Mouse (Mus musculus): ENCODE results near the gene Myo3a.

Myo3a gene

GRCm38 (mm10) chr2:22620030-22620429 lies 392.7 kb downstream of the Myo3a start:
- in situ Hi-C loops (cut with MboI; ENCODE audit: unreplicated experiment in 2 of 2), result no loop called here

DNA sequence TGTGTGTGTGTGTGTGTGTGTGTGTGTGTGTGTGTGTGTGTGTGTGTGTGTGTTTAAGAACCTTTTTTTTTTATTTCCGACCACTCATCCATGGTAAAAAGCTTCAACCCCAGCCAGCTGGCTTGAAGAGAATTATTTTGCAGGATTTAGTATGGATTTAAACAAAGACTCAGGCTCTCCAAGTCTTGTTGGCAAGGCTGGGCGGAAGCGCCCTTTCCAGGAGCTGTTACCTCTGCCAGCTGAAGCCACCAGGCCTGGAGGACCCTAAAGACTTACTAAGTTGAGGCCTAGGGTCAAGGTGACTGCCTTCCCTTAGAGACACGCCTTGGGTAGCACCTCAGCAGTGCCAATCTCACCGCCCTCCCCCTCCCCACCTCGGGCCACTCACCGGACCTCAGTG lies 393.2 kb downstream of the Myo3a start:
- in situ Hi-C loops (cut with MboI; ENCODE audit: unreplicated experiment in 2 of 2), result no loop called here

DNA sequence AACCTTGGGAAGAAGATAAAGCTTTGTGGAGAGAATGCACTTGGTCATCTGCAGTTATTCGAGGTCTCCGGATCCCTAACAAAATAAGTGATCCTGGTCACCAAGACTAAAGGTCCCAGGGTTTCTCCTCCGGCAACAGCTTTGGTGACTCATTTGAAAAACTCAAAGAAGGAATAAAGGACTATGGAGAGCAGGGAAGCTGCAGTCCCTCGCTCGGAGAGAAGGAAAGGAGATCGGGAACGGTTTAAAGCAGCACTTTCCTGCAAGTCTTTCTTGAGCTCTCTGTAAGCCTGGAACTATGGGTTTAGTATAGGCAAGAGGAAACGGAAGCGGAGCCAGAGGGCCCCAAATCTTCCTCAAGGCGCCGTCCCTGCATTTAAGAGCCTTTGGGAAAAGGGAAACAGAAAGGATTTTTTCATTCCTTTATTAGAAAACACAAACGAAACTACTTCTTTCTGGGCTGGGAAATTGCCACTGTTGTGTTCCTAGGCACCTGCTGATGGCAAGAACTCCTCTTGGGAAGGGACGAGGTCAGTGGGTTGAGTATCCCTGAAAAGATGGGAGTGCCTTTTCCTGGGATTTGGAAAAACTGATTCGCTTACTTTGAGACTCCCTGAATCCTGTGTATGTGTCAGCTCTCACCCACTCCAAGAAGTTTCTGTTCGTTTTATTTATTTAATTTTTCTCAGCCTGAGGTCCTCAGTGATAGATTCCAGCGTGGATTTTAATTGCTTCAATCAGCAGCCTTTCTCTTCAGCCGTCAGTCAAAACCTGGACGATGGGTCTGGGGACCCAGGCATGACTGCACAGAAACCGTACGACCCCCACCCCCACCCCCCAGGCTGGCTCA lies 393.9 kb downstream of the Myo3a start:
- in situ Hi-C loops (cut with MboI; ENCODE audit: unreplicated experiment in 2 of 2), result no loop called here

DNA sequence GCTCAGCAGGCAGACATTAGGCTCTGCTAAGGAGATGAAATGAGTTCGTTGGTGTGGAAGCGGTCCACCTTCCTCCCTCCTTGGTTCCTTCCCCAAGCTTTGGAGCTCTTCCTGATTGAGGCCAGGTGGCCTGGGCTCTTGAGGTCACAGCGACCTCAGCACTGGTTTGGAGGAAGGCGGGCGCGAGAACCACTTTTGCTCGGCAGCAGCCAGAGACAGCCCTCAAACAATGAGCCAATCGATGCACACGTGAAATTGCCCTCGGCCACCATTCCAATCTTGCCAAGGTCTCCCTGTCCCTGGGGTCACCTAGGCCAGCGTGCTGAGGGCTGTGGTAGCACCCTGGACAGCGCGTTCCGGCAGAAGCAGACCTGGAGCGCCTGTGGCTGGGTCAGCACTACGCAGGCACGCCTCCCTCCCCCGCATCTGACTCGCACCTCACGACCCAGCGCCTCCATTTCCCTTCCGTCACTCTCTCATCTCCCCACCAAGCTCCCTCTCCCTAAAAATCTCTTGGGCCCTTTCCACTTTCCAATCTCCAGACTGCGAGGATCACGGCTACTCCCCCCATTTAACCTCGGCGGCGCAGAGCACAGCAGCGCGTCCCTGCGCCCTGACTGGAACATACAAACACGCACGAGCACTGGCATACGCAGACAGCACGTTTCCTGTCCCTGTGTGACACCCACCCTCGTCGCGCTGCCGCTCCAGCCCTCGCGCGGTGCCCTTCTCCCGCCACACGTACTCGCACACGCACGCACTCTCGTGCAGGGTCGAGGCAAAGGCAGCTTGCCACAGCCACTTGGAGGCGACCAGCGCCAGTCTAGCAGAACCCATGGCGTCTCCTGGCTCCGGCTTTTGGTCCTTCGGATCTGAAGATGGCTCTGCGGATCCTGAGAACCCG lies 394.8 kb downstream of the Myo3a start, which contains the start of gene Gad2:
Gene Gad2, plus strand, starts transcription at position 378 of the 904 bp plus-strand sequence.
- in situ Hi-C loops (cut with MboI; ENCODE audit: unreplicated experiment in 2 of 2), result no loop called here

DNA sequence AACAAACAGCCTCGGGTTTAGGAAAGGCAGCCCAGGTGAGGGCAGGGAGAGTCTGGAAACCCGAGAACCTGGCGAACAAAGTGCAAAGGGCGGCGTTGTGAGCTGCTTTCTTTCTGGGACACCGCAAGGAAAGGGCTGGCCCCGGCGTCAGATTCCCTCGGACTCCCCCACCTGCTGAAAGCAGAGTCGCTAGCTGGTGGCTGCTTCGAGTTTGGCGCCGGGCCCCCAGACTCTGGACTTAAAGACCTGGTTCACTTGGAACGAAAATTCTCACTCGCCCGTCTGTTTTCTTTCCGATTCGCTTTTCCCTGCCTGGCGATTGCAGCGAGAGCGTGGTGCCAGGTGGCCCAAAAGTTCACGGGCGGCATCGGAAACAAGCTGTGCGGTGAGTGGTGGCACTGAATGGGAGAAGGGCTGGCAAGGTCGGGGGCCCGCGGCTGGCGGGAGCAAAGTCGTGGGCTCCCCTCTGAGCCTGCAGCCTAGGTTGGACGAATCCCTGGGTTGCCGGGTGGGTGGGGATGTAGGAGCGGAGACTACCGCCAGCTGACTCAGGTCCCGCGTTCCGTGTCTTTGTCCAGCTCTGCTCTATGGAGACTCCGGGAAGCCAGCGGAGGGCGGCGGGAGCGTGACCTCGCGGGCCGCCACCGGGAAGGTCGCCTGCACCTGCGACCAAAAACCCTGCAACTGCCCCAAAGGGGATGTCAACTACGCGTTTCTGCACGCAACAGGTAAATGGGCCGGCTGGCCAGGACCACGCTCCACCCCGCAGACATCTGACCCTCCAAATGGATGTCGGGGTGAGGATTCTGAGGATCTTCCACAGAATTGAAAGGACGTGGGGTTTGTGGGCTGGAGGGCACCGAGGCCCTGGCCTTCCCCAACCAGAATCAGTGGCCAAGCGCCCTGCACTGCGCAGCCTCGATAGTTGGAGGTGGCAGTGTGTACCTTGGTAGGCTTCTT lies 396.1 kb downstream of the Myo3a start:
- in situ Hi-C loops (cut with MboI; ENCODE audit: unreplicated experiment in 2 of 2), result no loop called here

GRCm38 (mm10) chr2:22624188-22624975 lies 397.1 kb downstream of the Myo3a start:
- in situ Hi-C loops (cut with MboI; ENCODE audit: unreplicated experiment in 2 of 2), result no loop called here

DNA sequence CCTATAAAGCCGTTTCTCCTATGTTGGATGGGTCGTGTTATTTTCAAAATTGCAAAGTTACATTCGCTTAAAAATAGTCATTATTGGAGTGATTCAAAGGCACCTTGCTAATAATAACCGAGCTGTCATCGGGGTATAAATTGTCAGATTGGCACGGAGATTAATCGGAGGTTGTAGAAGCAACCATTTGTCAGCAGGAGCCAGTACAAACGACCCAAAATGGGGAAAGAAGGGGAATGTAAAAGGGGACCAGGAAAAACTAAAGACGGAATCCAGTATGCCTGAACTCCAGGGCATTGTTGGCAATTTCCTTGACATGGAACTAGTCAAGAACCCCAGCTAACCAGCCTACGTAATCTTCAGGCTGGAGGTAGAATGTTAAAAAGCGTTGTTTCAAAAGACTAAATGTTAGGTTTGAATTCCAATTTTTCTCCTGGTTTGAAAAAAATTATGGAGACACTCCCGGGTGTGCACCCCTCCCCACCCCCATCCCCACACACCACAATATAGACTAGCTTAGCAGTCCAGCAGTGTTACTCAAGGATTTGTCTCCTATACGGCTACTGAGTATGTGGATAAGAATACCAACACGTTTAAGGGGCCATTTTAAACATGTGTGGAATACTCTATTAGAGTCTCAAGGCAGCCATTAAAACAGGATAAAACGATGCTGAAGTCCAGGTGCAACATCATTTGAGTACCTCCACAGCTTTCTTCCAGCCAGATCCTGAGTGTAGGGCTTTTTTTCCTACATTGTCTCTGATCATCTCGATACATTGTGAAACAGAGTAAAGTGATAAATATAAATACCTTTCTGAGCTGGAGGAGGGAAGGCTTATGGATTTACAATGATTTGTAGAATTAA lies 398.0 kb downstream of the Myo3a start:
- in situ Hi-C loops (cut with MboI; ENCODE audit: unreplicated experiment in 2 of 2), result no loop called here

- in situ Hi-C loops (cut with MboI; ENCODE audit: unreplicated experiment in 2 of 2), result no loop called here
Measured at GRCm38 (mm10) chr2:22627147-22627666, 399.9 kb downstream of the Myo3a start.

- in situ Hi-C loops (cut with MboI; ENCODE audit: unreplicated experiment in 2 of 2), result no loop called here
Measured at GRCm38 (mm10) chr2:22627819-22628432, 400.6 kb downstream of the Myo3a start.

GRCm38 (mm10) chr2:22634766-22635165 lies 407.5 kb downstream of the Myo3a start:
- in situ Hi-C loops (cut with MboI; ENCODE audit: unreplicated experiment in 2 of 2), result loop anchor here (5.0 kb wide), 1 partner anchor 233 kb away; no protein-coding TSS in a partner anchor

DNA sequence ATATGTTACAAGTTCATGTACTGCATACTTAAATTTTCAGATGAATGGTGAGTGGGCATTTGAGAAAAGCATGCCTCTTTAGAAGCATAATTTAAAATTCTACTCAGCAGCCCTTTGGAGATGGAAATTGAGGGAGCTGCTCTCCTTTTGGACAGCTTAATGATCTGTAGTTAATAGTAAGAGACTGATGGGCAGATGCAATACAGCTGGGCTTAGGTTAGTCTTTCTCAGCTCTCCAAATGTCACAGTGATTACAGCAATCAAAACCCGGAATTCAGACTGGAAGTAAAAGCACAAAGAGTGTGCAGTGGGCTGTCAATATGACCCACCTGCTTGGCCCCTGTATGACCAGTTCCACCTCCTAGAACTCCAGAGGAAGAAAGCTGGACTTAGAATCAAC lies 418.8 kb downstream of the Myo3a start:
- in situ Hi-C loops (cut with MboI; ENCODE audit: unreplicated experiment in 2 of 2), result no loop called here

- in situ Hi-C loops (cut with MboI; ENCODE audit: unreplicated experiment in 2 of 2), result no loop called here
Measured at GRCm38 (mm10) chr2:22648394-22648793, 421.1 kb downstream of the Myo3a start.

GRCm38 (mm10) chr2:22651826-22652225 lies 424.5 kb downstream of the Myo3a start:
- in situ Hi-C loops (cut with MboI; ENCODE audit: unreplicated experiment in 2 of 2), result no loop called here

DNA sequence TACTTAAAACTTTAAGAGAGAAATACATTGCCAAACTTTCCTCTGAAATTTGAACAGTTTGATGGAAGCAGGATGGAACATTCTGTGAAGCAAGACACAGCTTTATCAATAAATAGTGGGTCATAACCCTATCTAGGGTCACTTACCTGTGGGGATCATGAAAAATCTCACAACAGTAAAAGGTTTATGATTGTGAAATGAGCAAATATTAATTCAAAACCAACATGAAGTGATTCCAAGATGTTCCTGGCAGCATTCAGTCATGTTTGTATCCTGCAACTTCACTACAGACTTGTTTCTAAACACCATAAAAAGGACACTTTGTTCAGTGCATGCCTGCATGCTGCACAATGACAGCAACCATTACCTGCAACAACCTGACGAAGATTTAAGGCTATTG lies 436.4 kb downstream of the Myo3a start:
- in situ Hi-C loops (cut with MboI; ENCODE audit: unreplicated experiment in 2 of 2), result no loop called here

Measured in v-Abl transformed pro-B cells (cell line).